Mouse (Mus musculus) c-Kit-positive CD71-positive TER-119-positive erythroid progenitor cells, embryonic 14.5 days (primary cell): ENCODE measurements around the gene Bcl6.

ENCODE experiments used
- DNase-seq: peaks from one replicate; pipeline ENCODE4 v3.0.0-alpha.2; 2013; ENCODE audit warnings: low spot score

Bcl6 gene

GRCm38 (mm10) chr16:23988466-23989208 is at the start of gene Bcl6, which contains the start of gene Gm37419:
Gene Bcl6, minus strand, starts transcription at chr16:23988852.
Gene Gm37419, plus strand, starts transcription at chr16:23988482.
- DNase-seq, result peak; percentile 86

GRCm38 (mm10) chr16:24036398-24036797 is 47.7 kb upstream of the Bcl6 start:
- DNase-seq, result no peak

- no peak for DNase-seq
Observed at GRCm38 (mm10) chr16:24035767-24036166, 47.1 kb upstream of the Bcl6 start.

GRCm38 (mm10) chr16:24034450-24034849 is 45.8 kb upstream of the Bcl6 start:
- no peak for DNase-seq

- DNase-seq, result no peak
Observed at GRCm38 (mm10) chr16:24033259-24033658, 44.6 kb upstream of the Bcl6 start.

- DNase-seq, result no peak
Observed at GRCm38 (mm10) chr16:24029965-24030672, 41.5 kb upstream of the Bcl6 start.

GRCm38 (mm10) chr16:24025442-24025841 is 36.8 kb upstream of the Bcl6 start:
- DNase-seq, result no peak

GRCm38 (mm10) chr16:24022605-24023004 is 34.0 kb upstream of the Bcl6 start:
- DNase-seq, result no peak

- DNase-seq, result no peak
Observed at GRCm38 (mm10) chr16:24021722-24022121, 33.1 kb upstream of the Bcl6 start.

- DNase-seq, result no peak
Observed at GRCm38 (mm10) chr16:24016742-24017141, 28.1 kb upstream of the Bcl6 start.

- no peak for DNase-seq
Observed at GRCm38 (mm10) chr16:24016273-24016672, 27.6 kb upstream of the Bcl6 start.

- DNase-seq, result no peak
Observed at GRCm38 (mm10) chr16:24014378-24014777, 25.7 kb upstream of the Bcl6 start.

- no peak for DNase-seq
Observed at GRCm38 (mm10) chr16:24012066-24012465, 23.4 kb upstream of the Bcl6 start.

GRCm38 (mm10) chr16:24011306-24011705 is 22.7 kb upstream of the Bcl6 start:
- no peak for DNase-seq

- no peak for DNase-seq
Observed at GRCm38 (mm10) chr16:24009891-24010290, 21.2 kb upstream of the Bcl6 start.

GRCm38 (mm10) chr16:24005928-24006327 is 17.3 kb upstream of the Bcl6 start:
- no peak for DNase-seq

- DNase-seq, result no peak
Observed at GRCm38 (mm10) chr16:23997912-23998311, 9.3 kb upstream of the Bcl6 start.

GRCm38 (mm10) chr16:23997228-23997627 is 8.6 kb upstream of the Bcl6 start:
- DNase-seq, result no peak

- DNase-seq, result no peak
Observed at GRCm38 (mm10) chr16:23996342-23996741, 7.7 kb upstream of the Bcl6 start.

GRCm38 (mm10) chr16:23993351-23994321 is 5.0 kb upstream of the Bcl6 start:
- no peak for DNase-seq

GRCm38 (mm10) chr16:23991846-23992580 is 3.4 kb upstream of the Bcl6 start:
- no peak for DNase-seq

GRCm38 (mm10) chr16:23991170-23991569 is 2.5 kb upstream of the Bcl6 start:
- DNase-seq, result peak; percentile 57
